Mouse (Mus musculus) intestine, postnatal 0 days (tissue): ENCODE measurements at regions not wholly inside any gene's neighbourhood (a gene's known extent, or its start where the extent isn't known, plus 50 kb on each side); places are given as distances from the start of the nearest gene placed in this dataset.

Experiments
- ATAC-seq: fragments of 200-750 bp; cut with Nextera tagmentation; 2 replicates; pipeline ENCODE4 v1.8.0; 2017; ENCODE audit warnings: mild to moderate bottlenecking, moderate TSS enrichment, moderate library complexity
- H3K27ac ChIP-seq: fragments of 300-500 bp; sonication (generic); 2 replicates; pipeline ENCODE4 v1.5.1; 2014; ENCODE audit warnings: mild to moderate bottlenecking, low read depth, low read length, moderate library complexity
- H3K27me3 ChIP-seq: fragments of 300-500 bp; sonication (generic); replicated peaks from 2 replicates; pipeline ENCODE4 v1.6.1; 2014; ENCODE audit warnings: low read length, mixed read lengths; ENCODE audit not compliant: control insufficient read depth, insufficient read depth
- H3K36me3 ChIP-seq: fragments of 300-500 bp; sonication (generic); 2 replicates; pipeline ENCODE4 v1.6.1; 2014; ENCODE audit warnings: mild to moderate bottlenecking, moderate library complexity; ENCODE audit not compliant: control insufficient read depth, insufficient read depth
- H3K4me1 ChIP-seq: fragments of 300-500 bp; sonication (generic); replicated peaks from 2 replicates; pipeline ENCODE4 v1.6.1; 2014; ENCODE audit warnings: antibody characterized with exemption, low read length, mixed read lengths; ENCODE audit not compliant: control insufficient read depth, insufficient read depth
- H3K4me2 ChIP-seq: fragments of 300-500 bp; sonication (generic); replicated peaks from 2 replicates; pipeline ENCODE4 v1.6.1; 2014; ENCODE audit warnings: low read depth, mild to moderate bottlenecking, moderate library complexity
- H3K4me3 ChIP-seq: fragments of 300-500 bp; sonication (generic); 2 replicates; pipeline ENCODE4 v1.5.1; 2014; ENCODE audit warnings: low read depth, low read length
- H3K9ac ChIP-seq: fragments of 300-500 bp; sonication (generic); 2 replicates; pipeline ENCODE4 v1.6.1; 2014; ENCODE audit warnings: mild to moderate bottlenecking, low read depth, low read length
- H3K9me3 ChIP-seq: fragments of 300-500 bp; sonication (generic); 2 replicates; pipeline ENCODE4 v1.6.1; 2016; ENCODE audit warnings: mixed run types; ENCODE audit not compliant: control insufficient read depth
- CTCF ChIP-seq: sonication (generic); IDR thresholded peaks from 2 replicates; pipeline ENCODE4 v1.5.1; 2016; ENCODE audit warnings: low read depth, mild to moderate bottlenecking, control low read depth, antibody characterized with exemption, moderate library complexity
- WGBS: fragments of 180-500 bp; shearing (Covaris S2); extraction: QIAGEN DNeasy Blood & Tissue Kit; methylation state at CpG from one replicate; pipeline ENCODE4 v1.1.7; 2014; 5-methylcytosine and 5-hydroxymethylcytosine counted together

DNA sequence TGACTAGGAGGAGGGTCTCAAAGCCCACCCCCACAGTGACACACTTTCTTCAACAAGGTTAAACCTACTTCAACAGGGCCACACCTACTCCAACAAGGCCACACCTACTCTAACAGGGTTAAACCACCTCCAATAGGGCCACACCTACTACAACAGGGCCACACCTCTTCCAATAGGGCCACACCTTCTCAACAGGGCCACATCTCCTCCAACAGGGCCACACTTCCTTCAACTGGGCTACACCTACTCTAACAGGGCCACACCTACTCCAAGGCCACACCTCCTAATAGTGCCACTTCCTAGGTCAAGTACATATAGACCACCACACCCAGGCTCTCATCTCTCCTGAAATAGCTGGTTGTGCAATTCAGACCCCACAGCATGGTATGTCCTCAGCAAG lies 145.3 kb downstream of the Gm26897 start:
- H3K4me2 ChIP-seq: no peak overlapping the region
- H3K4me1 ChIP-seq: no peaks in the 10 kb centered on the region
- H3K36me3 ChIP-seq: no peaks in the 10 kb centered on the region
- no peak overlapping the region for H3K9ac ChIP-seq
- no peaks in the 10 kb centered on the region for H3K27me3 ChIP-seq
- no peak overlapping the region for H3K4me3 ChIP-seq
- no peak overlapping the region for H3K27ac ChIP-seq
- no peak for TF ChIP-seq CTCF
- no peak for ATAC-seq
- H3K9me3 ChIP-seq: no peaks in the 10 kb centered on the region

DNA sequence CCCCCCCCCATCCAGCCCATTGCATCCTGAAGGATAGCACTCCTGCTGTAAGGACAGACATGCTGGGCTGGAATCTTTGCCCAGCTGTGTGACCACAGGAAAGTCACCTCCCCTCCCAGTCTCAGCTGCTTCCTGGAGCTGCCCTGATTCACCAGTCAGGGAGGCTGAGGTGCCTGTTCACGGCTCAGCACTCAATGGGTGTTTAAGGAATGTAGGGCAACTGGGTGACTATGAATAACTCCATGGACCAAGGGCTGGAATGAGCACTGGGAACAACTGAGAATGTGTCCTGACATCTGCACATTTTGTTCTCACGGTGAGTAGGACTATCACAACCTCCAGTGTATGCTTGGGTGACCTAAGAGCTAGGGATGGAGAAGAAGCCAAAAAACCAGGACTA lies 146.5 kb downstream of the Gm26897 start:
- no peak overlapping the region for H3K9ac ChIP-seq
- TF ChIP-seq CTCF: no peak
- no peak overlapping the region for H3K27ac ChIP-seq
- H3K36me3 ChIP-seq: no peaks in the 10 kb centered on the region
- ATAC-seq: no peak
- H3K27me3 ChIP-seq: no peaks in the 10 kb centered on the region
- 77% methylated on average over 2 of the region's 2 CpGs for WGBS
- no peak overlapping the region for H3K4me3 ChIP-seq
- H3K9me3 ChIP-seq: no peaks in the 10 kb centered on the region
- H3K4me1 ChIP-seq: no peaks in the 10 kb centered on the region
- H3K4me2 ChIP-seq: no peak overlapping the region

DNA sequence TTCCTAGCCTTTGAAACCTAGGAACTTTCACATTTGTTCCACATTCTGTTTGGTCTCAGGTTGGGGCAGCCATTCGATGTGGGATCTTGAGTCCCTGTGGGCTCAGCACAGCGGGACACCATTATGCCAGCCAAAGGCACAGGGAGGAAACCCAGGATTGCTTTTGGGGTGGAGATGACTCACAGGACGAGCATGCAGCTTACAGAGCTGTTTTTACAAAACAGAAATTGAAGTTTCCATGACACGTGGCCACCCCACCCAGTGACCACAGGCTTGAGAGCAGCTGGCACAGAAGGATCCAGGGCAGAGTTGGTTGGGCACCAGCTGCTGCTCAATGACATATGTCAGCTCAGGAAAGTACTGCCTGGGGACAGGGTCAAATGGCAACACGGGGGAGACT lies 147.8 kb downstream of the Gm26897 start:
- Histone ChIP-seq H3K4me3 (no peak overlapping the region), H3K4me2 (no peak overlapping the region), H3K9ac (no peak overlapping the region), H3K4me1 (no peaks in the 10 kb centered on the region), H3K27ac (no peak overlapping the region), H3K36me3 (no peaks in the 10 kb centered on the region), H3K27me3 (no peaks in the 10 kb centered on the region), H3K9me3 (no peaks in the 10 kb centered on the region)
- WGBS: 52% methylated on average over 5 of the region's 5 CpGs
- ATAC-seq: no peak
- no peak for TF ChIP-seq CTCF

- Histone ChIP-seq H3K9ac (no peak overlapping the region), H3K27me3 (no peaks in the 10 kb centered on the region), H3K27ac (no peak overlapping the region), H3K4me1 (no peaks in the 10 kb centered on the region), H3K4me3 (no peak overlapping the region), H3K9me3 (no peaks in the 10 kb centered on the region), H3K36me3 (no peaks in the 10 kb centered on the region), H3K4me2 (no peak overlapping the region)
- no peak for TF ChIP-seq CTCF
- no peak for ATAC-seq
- 51% methylated on average over 4 of the region's 4 CpGs for WGBS
Measured at GRCm38 (mm10) chr5:111887281-111887680, 153.6 kb downstream of the Gm26897 start.

DNA sequence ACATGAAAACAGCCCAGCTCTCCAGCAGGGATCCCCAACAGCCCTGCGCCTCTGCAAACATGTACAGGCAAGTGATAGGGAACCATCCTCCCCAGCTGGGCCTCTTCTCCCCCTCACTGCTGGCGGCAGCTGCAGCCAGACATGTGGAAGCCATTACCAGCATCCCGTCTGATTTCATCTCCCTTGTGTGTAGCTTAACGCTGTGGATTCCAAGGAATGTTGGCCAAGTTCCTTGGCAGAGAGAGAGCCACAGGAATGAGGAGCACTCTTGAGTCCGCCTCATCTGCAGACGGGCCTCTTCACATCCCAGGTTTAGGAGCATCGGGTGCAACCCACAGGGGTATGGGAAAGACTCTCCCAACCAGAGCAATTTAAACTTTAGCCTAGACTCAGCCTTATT lies 157.1 kb downstream of the Gm26897 start:
- H3K4me3 ChIP-seq: no peak overlapping the region
- TF ChIP-seq CTCF: peak; percentile 18; the same call in 1 of the 2 replicates
- ATAC-seq: no peak
- H3K9me3 ChIP-seq: no peaks in the 10 kb centered on the region
- no peaks in the 10 kb centered on the region for H3K4me1 ChIP-seq
- H3K36me3 ChIP-seq: no peaks in the 10 kb centered on the region
- H3K9ac ChIP-seq: no peak overlapping the region
- no peak overlapping the region; the same call in 1 of the 2 replicates for H3K27ac ChIP-seq
- no peak overlapping the region for H3K4me2 ChIP-seq
- 39% methylated on average over 7 of the region's 7 CpGs for WGBS
- no peaks in the 10 kb centered on the region for H3K27me3 ChIP-seq

DNA sequence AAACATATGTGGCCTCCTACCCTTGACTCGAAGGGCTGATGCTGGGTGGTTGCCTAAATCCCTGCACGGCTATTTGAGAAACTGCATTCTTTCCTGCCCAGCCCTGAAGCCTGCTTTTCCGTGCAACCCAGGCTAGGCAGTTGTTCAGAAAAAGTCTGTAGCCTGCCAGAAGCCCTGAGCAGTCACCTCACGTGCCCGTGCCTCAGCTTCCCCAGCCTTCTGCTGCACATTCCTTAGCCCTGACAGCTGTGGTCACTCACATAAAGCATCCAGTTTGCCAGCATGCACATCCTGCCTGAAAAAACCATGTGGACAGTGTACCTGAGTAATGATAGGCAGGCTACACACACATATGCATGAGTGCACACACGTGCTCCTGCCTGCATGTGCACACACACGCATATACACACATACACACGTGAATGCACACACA lies 157.6 kb downstream of the Gm26897 start:
- Histone ChIP-seq H3K4me2 (no peak overlapping the region), H3K4me3 (no peak overlapping the region), H3K36me3 (no peaks in the 10 kb centered on the region), H3K9me3 (no peaks in the 10 kb centered on the region), H3K27ac (no peak overlapping the region; the same call in 1 of the 2 replicates), H3K27me3 (no peaks in the 10 kb centered on the region), H3K4me1 (no peaks in the 10 kb centered on the region), H3K9ac (no peak overlapping the region)
- WGBS: 48% methylated on average over 8 of the region's 8 CpGs
- TF ChIP-seq CTCF: no peak
- ATAC-seq: no peak

DNA sequence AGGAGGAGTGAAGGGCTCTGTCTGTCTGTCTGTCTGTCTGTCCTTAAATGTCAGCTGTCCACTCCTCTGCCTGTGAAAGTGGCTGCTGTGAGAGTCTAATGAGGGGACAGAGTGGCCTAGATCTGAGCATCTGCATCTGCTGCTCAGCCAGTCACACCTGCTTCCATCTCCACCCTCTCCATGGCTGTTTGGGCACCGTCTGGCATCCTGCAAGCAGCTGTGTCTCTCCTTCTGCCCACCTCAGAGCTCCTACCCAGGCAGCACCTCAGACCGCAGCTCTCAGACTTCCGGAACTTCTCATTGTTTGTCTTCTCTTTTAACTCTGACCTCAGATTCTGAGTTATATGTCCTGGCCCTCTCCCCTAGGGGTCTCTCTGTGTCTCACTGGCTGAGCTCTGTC lies 159.2 kb downstream of the Gm26897 start:
- H3K27ac ChIP-seq: no peak overlapping the region
- no peak overlapping the region for H3K4me3 ChIP-seq
- H3K27me3 ChIP-seq: no peaks in the 10 kb centered on the region
- TF ChIP-seq CTCF: no peak
- H3K4me1 ChIP-seq: no peaks in the 10 kb centered on the region
- WGBS: 57% methylated on average over 3 of the region's 3 CpGs
- no peaks in the 10 kb centered on the region for H3K36me3 ChIP-seq
- no peaks in the 10 kb centered on the region for H3K9me3 ChIP-seq
- no peak overlapping the region for H3K9ac ChIP-seq
- no peak overlapping the region for H3K4me2 ChIP-seq
- no peak for ATAC-seq
